Mouse (Mus musculus) liver, embryonic 13.5 days (tissue): ENCODE data around the gene Dock11. TPM values are rescaled to one million over a fixed set of nuclear protein-coding genes. Genes with fewer than 3 reads are reported as not detected.

ENCODE experiments used
- ATAC-seq: fragments of 200-750 bp; cut with Nextera tagmentation; 2 replicates; pipeline ENCODE4 v1.8.0; 2017; ENCODE audit warnings: low read depth, mild to moderate bottlenecking, moderate number of reproducible peaks, moderate library complexity
- DNase-seq: peaks from one replicate; pipeline ENCODE4 v3.0.0; 2022
- H3K27ac ChIP-seq: fragments of 300-500 bp; sonication (generic); 2 replicates; pipeline ENCODE4 v1.5.1; 2015; ENCODE audit warnings: moderate library complexity, mild to moderate bottlenecking, inconsistent platforms
- H3K27me3 ChIP-seq: fragments of 300-500 bp; sonication (generic); 2 replicates; pipeline ENCODE4 v1.6.1; 2015; ENCODE audit warnings: mild to moderate bottlenecking, inconsistent platforms
- H3K36me3 ChIP-seq: fragments of 300-500 bp; sonication (generic); 2 replicates; pipeline ENCODE4 v1.6.1; 2015; ENCODE audit warnings: mild to moderate bottlenecking, inconsistent platforms
- H3K4me1 ChIP-seq: fragments of 300-500 bp; sonication (generic); replicated peaks from 2 replicates; pipeline ENCODE4 v1.6.1; 2015; ENCODE audit warnings: inconsistent platforms
- H3K4me2 ChIP-seq: fragments of 300-500 bp; sonication (generic); 2 replicates; pipeline ENCODE4 v1.6.1; 2015; ENCODE audit warnings: inconsistent platforms, mild to moderate bottlenecking, moderate library complexity
- H3K4me3 ChIP-seq: fragments of 300-500 bp; sonication (generic); replicated peaks from 2 replicates; pipeline ENCODE4 v1.5.1; 2015; ENCODE audit warnings: mild to moderate bottlenecking, inconsistent platforms
- H3K9ac ChIP-seq: fragments of 300-500 bp; sonication (generic); 2 replicates; pipeline ENCODE4 v1.6.1; 2015; ENCODE audit warnings: mild to moderate bottlenecking, inconsistent platforms
- H3K9me3 ChIP-seq: fragments of 300-500 bp; sonication (generic); replicated peaks from 2 replicates; pipeline ENCODE4 v1.6.1; 2016; ENCODE audit warnings: inconsistent platforms
- WGBS: fragments of 180-500 bp; shearing (Covaris S2); methylation state at CpG from one replicate; pipeline ENCODE4 v1.1.7; 2015; ENCODE audit not compliant: insufficient replicate concordance; 5-methylcytosine and 5-hydroxymethylcytosine counted together
- polyA plus RNA-seq: library from polyadenylated mRNA; unstranded; fragments of >200 nt; fragmentation: Nextera tagmentation; extraction: Ambion mirVana; gene quantifications from 2 replicates; pipeline ENCODE4 v1.2.1, GENCODE M21; 2015

The Dock11 gene
- polyA plus RNA-seq, result 2.2 and 2.8 TPM in 2 replicates

DNA sequence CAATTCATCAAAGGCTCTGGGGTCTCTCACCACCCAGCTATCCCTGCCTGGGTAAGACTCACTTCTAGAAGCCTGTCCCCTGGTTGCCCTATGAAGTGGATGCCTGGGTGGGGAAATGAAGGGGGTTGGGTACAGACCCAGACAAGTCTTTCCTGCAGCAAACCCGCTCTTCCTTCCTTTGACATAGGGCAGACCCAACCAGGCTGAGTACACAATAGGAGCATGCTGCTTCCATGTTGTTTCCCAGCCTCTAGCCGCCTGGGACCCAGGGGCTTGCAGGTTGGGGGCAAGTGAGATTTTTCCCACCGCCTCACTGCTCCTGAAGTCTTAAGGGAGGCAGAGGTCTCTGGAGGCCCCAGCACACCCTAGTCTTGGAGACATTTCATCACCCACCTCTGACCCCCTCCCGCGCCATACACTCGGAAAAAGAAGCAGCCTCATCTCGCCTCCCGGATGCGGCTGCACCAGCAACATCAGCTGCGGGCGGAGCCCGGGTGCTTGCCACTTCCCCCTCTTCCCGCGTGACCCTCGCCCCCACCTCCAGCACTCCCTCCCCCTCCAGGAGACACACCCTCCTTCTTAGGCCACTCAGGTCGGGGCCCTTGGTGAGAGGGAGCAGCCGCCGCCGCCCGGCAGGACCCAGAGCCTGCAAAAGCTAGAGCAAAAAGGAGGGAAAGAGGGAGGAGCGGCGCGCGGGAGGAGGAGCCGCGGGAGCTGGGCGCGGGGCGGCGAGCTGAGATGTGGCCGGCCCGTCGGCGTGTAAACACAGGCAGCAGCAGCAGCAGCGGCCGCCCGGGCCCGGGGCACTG is at the start of gene Dock11:
TSS of gene Dock11 (plus strand) at position 746 of the 809 bp plus-strand sequence.
- 12% methylated on average over 26 of the region's 38 CpGs for WGBS
- no peaks in the 10 kb centered on the region for H3K36me3 ChIP-seq
- ATAC-seq, result peak; percentile 65
- H3K27ac ChIP-seq, result no peak within 1 kb of the TSS
- no peaks in the 10 kb centered on the region for H3K9me3 ChIP-seq
- H3K4me3 ChIP-seq, result peak within 1 kb of the TSS; percentile 54
- peaks cover 19% of the 10 kb centered on the region for H3K27me3 ChIP-seq
- peak within 1 kb of the TSS; percentile 29; the same call in 1 of the 2 replicates for H3K9ac ChIP-seq
- no peaks in the 10 kb centered on the region for H3K4me1 ChIP-seq
- H3K4me2 ChIP-seq, result peak within 1 kb of the TSS; percentile 59
- DNase-seq, result peak; percentile 3

DNA sequence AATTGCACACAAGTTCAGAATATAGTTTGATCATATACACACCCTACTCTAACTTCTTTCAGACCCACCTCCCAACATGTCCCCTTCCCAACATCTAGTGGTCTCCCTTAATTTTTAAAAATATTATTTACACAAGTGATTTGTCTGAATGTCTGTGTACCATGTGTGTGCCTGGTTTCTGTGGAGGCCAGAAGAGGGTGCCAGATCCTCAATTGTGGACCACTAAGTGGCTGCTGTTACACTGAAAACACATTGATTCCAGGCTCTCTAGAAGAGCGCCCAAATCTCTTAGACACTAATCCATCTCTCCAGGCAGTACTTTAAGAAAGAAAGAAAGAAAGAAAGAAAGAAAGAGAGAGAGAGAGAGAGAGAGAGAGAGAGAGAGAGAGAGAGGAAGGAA is 8.9 kb upstream of the Dock11 start:
- no peaks in the 10 kb centered on the region for H3K36me3 ChIP-seq
- ATAC-seq, result no peak
- no peak overlapping the region for H3K4me3 ChIP-seq
- no peaks in the 10 kb centered on the region for H3K27me3 ChIP-seq
- no peak overlapping the region for H3K4me2 ChIP-seq
- H3K9ac ChIP-seq, result no peak overlapping the region
- no peak overlapping the region for H3K27ac ChIP-seq
- H3K4me1 ChIP-seq, result no peaks in the 10 kb centered on the region
- no peak for DNase-seq
- H3K9me3 ChIP-seq, result no peaks in the 10 kb centered on the region
- 55% methylated on average over 1 of the region's 1 CpGs for WGBS

DNA sequence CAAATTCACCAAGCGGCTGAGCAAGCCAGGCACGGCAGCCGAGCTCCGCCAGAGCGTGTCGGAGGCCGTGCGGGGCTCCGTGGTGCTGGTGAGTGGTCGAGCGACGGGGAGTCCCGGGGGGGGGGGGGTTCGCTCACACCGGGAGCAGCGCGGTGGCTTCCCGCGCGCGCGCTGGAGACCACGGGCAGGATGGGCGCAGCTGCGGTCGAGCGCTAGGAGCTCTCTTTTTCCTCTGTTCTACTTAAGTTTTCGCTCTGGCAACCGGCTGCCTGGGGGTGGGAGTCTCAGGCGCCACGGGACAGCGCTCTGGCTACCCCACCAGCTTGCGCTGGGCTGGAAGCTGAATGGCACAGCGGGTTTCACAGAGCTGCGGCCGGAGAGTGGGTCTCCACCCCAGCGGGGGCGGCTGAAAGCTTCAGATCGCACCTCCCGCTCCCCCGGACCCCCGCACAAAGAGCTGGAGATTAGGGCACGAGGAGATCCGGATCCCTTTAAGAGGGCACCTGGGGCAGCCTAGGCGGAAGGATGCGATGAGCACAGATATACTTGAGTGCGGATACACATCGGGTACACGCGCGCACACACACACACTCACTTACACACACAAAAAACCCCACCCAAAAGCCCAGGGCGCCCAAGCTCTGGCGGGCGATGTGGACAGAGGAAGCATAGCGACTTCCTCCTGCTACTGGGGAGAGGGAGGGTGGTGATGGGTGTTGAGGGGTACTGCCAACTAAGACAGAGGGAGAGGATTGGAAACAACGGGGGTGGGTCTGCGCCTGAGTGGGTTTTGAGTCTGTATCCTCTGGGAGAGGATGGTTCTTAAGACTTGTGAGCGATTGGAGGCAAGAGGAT is 540 bp downstream of the Dock11 start:
- peak overlapping the region; percentile 54 for H3K4me3 ChIP-seq
- DNase-seq, result no peak
- no peak overlapping the region for H3K27ac ChIP-seq
- peaks cover 19% of the 10 kb centered on the region for H3K27me3 ChIP-seq
- H3K36me3 ChIP-seq, result no peaks in the 10 kb centered on the region
- peak overlapping the region; percentile 59 for H3K4me2 ChIP-seq
- H3K4me1 ChIP-seq, result no peaks in the 10 kb centered on the region
- no peaks in the 10 kb centered on the region for H3K9me3 ChIP-seq
- no peak for ATAC-seq
- 13% methylated on average over 55 of the region's 58 CpGs for WGBS
- H3K9ac ChIP-seq, result peak overlapping the region; percentile 29; the same call in 1 of the 2 replicates

DNA sequence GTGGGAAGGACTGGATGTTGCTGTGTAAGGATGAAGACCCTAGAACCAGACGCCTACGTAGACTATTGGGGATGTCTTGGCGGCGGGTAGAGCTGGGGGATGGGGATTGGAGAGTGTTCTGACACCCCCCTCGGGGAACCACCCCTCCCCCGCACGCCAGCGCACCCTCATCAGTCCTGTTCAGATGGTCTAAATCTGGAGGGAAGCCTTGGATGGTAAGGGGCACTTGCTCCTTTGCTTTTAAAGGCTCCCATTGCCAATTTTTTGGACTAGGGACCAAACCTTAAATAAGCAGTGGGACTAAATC is 1.1 kb downstream of the Dock11 start:
- DNase-seq (no peak), ATAC-seq (no peak)
- Histone ChIP-seq H3K36me3 (no peaks in the 10 kb centered on the region), H3K27ac (no peak overlapping the region), H3K4me1 (no peaks in the 10 kb centered on the region), H3K4me2 (peak overlapping the region; percentile 59), H3K4me3 (peak overlapping the region; percentile 54), H3K9me3 (no peaks in the 10 kb centered on the region), H3K9ac (no peak overlapping the region), H3K27me3 (peaks cover 19% of the 10 kb centered on the region)
- 19% methylated on average over 8 of the region's 8 CpGs for WGBS

DNA sequence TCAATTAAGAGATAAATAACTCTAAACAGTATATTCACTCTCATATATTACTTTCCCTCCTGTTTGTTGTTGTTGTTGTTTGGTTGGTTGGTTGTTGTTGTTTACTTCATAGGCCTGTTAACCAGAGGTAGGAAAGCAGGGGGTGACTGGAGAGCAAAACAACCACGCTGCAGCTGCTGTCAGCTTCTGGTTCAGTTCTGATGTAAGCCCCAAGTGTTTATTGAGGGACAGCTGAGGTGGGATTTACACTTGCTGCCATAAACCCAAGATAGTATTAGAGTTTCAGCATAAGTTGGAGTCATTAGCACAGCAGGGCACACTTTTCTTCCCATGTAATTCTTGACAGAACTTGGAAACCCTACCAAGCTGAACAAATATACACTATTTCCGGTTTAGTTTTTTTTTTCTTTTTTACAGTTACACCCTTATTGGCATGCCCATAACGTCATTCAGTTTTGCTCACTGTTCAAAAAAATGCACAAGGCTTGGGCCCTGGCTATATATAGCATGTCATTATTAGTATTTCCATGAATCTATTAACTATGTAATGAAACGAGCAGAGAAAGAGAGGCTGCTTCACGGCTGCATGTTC is 3.0 kb downstream of the Dock11 start:
- ATAC-seq (no peak), DNase-seq (no peak)
- Histone ChIP-seq H3K27ac (no peak overlapping the region), H3K4me3 (no peak overlapping the region), H3K4me1 (no peaks in the 10 kb centered on the region), H3K9me3 (no peaks in the 10 kb centered on the region), H3K4me2 (no peak overlapping the region), H3K27me3 (peaks cover 19% of the 10 kb centered on the region), H3K9ac (no peak overlapping the region), H3K36me3 (no peaks in the 10 kb centered on the region)
- WGBS, result 45% methylated on average over 5 of the region's 5 CpGs

DNA sequence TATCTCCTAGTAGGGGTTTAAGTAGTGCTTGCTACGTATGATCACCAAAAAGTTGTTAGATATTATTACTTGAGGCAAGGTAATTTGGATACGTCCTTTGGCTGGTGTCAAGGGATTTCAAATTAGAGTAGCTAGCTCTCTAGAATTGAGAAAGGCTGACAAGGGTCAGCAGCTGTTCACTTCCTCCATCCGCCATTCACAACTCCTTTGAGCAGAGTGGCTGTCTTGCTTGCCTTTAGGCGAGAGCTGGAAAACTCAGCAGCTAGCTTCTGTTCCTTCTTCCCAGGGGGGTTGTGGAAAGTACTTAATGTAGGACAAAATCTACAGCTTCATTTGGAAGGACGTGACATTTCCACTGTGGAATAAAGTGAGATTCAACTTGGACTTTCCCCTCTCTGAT is 3.7 kb downstream of the Dock11 start:
- ATAC-seq (no peak), DNase-seq (no peak)
- H3K27me3 ChIP-seq, result peaks cover 19% of the 10 kb centered on the region
- no peak overlapping the region for H3K9ac ChIP-seq
- no peak overlapping the region for H3K4me3 ChIP-seq
- no peak overlapping the region for H3K4me2 ChIP-seq
- H3K9me3 ChIP-seq, result no peaks in the 10 kb centered on the region
- no peak overlapping the region for H3K27ac ChIP-seq
- WGBS, result 55% methylated on average over 5 of the region's 5 CpGs
- H3K36me3 ChIP-seq, result no peaks in the 10 kb centered on the region
- H3K4me1 ChIP-seq, result no peaks in the 10 kb centered on the region

DNA sequence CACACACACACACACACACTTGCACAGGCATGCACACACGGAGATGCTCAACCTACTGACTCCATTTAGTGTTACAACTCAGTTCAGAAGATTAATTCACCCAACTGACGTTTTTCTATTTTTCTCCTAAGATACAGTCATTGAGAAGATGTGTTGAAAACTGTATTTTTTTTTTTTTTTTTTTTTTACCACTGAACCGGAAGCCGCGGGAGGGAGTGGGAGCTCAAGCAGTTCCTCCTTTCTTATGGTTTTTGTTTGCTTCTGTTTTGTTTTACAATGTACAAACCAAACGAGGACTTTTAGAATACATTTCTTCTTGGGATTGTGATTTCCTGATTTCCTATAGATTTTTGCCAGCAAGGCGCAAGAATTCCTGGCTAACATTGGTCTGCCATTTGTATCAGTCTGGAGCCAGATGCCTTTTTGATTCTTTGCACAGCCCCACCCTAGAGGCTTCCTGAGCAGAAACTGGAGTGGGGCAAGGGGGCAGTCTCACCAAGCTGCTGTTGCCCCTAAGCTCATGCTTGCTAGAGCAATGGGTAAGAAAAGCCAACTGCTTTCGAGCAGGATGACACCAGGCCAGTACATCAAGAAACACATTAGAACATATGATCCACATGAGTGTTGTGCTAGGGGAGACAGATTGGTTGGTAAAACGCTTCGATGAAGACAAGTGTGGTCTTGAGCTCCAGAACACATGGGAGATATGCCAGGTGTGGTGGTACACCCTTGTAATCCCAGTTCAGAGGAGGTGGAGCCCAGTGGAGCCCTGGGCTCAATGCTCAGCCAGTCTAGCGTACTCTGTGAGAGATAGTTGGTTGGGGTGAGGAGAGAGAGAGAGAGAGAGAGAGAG is 9.2 kb downstream of the Dock11 start:
- no peaks in the 10 kb centered on the region for H3K9me3 ChIP-seq
- H3K4me2 ChIP-seq, result no peak overlapping the region
- H3K4me1 ChIP-seq, result no peaks in the 10 kb centered on the region
- no peaks in the 10 kb centered on the region for H3K27me3 ChIP-seq
- ATAC-seq, result no peak
- no peak overlapping the region for H3K4me3 ChIP-seq
- H3K27ac ChIP-seq, result no peak overlapping the region
- H3K9ac ChIP-seq, result no peak overlapping the region
- DNase-seq, result no peak
- WGBS, result 36% methylated on average over 11 of the region's 11 CpGs
- no peaks in the 10 kb centered on the region for H3K36me3 ChIP-seq

DNA sequence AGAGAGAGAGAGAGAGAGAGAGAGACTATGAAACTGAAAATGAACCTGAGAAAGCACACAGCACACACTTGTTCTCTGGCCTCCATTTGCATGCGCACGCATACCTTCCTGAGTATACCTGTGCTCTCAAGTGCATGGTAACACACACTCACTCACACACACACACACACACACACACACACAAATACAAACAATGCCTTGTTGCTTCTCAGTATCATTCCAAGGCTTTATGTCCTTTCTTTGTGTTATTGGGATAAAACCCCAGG is 9.8 kb downstream of the Dock11 start:
- Histone ChIP-seq H3K4me2 (no peak overlapping the region), H3K9me3 (no peaks in the 10 kb centered on the region), H3K4me1 (no peaks in the 10 kb centered on the region), H3K4me3 (no peak overlapping the region), H3K9ac (no peak overlapping the region), H3K27me3 (no peaks in the 10 kb centered on the region), H3K36me3 (no peaks in the 10 kb centered on the region), H3K27ac (no peak overlapping the region)
- ATAC-seq (no peak), DNase-seq (no peak)
- WGBS, result 87% methylated on average over 2 of the region's 2 CpGs

DNA sequence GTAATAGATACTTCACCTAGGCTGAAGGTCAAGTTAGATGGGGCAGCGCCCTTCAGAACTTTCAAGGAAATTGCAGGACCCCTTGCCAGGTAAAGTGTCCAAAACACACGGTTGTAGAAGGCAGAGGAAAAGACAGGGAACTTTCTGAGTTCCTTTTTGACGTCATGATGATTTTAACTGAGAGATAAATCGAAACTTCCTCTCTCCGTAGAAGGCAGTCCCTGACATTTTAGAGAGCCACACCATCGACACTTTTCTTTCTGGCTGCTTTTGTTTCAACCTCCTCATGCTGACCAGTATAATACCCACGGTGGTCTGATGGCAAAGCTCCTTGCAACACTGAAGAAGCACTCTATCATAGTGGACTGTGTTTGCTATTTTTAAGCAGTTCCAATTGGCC is 15.7 kb downstream of the Dock11 start:
- Histone ChIP-seq H3K27ac (no peak overlapping the region), H3K9ac (no peak overlapping the region), H3K36me3 (no peaks in the 10 kb centered on the region), H3K4me3 (no peak overlapping the region), H3K4me1 (no peaks in the 10 kb centered on the region), H3K9me3 (no peaks in the 10 kb centered on the region), H3K4me2 (no peak overlapping the region), H3K27me3 (no peaks in the 10 kb centered on the region)
- WGBS, result 42% methylated on average over 7 of the region's 7 CpGs
- ATAC-seq (no peak), DNase-seq (no peak)

DNA sequence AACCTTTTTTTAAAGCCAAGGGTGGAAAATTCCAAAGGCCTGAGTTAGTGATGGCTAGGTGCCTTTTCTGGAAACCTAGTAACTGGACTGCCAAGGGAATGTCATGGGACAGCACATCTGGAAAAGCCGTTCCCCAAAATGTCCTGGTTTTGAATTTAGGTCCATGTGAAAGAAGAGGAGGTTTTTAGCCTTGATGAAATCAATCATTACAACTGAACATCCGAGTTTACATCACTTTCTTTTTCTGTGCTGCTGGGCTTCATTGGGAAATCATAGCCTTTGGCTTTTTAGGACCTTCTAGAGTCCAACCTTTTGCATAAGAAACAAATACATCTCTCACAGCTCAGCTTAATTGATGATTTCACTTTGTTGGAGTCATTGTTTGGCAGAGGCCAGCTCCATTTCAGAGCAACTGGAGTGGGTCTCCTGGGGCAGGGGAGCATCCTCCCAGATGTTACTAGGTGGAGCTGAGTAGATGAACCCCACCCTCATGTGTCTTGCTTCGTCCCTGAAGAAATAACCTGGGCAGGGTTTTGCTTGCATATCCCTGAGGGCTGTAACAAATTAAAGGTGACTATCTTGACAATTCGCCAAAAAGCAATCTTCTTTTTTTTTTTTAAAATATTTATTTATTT is 18.2 kb downstream of the Dock11 start:
- no peak for DNase-seq
- Histone ChIP-seq H3K4me1 (no peaks in the 10 kb centered on the region), H3K4me3 (no peak overlapping the region), H3K27ac (no peak overlapping the region), H3K4me2 (no peak overlapping the region), H3K27me3 (no peaks in the 10 kb centered on the region), H3K9me3 (no peaks in the 10 kb centered on the region), H3K36me3 (no peaks in the 10 kb centered on the region), H3K9ac (no peak overlapping the region)
- ATAC-seq, result no peak
- WGBS, result 60% methylated on average over 4 of the region's 4 CpGs

DNA sequence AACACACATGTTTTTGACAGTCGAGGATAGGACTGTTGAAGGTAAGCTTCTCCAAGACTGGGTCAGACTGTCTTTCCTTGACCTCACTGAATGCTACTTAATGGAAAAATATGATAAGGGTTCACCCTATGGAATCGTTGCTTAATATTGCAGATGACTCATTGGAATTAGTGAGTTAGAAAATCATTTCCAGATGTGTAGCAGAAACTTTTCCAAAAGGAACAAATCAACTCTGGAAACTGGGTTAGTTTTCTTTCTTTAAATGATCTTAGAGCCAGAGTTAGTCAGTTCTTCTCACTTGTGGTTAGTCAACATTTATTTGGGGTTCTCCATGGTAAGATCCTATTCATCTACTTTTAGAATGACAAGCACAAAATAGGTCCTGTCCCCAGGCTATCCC is 30.9 kb downstream of the Dock11 start:
- Histone ChIP-seq H3K4me3 (no peak overlapping the region), H3K36me3 (no peaks in the 10 kb centered on the region), H3K9ac (no peak overlapping the region), H3K27ac (no peak overlapping the region), H3K9me3 (no peaks in the 10 kb centered on the region), H3K27me3 (no peaks in the 10 kb centered on the region), H3K4me2 (no peak overlapping the region), H3K4me1 (no peaks in the 10 kb centered on the region)
- ATAC-seq, result no peak
- WGBS, result 69% methylated on average over 2 of the region's 2 CpGs
- no peak for DNase-seq
